Mouse (Mus musculus) forelimb bud, embryonic 11.5 days (tissue): ENCODE data around the gene Prps2.
"Not testable (repeated sequence)": the region's sequence is repeated elsewhere in the genome, so short reads cannot be mapped to it uniquely, and the experiment has no call there.

Experiments
- DNase-seq: peaks from one replicate; pipeline ENCODE4 v3.0.0-alpha.2; 2012; ENCODE audit warnings: low read depth, low spot score

The Prps2 gene

GRCm38 (mm10) chrX:167382047-167382853 is at the start of gene Prps2:
Gene Prps2, minus strand, starts transcription at chrX:167382749.
- peak; percentile 50 for DNase-seq

GRCm38 (mm10) chrX:167417654-167418053 is 35.1 kb upstream of the Prps2 start:
- DNase-seq, result no peak

GRCm38 (mm10) chrX:167394940-167395339 is 12.4 kb upstream of the Prps2 start:
- DNase-seq, result no peak

GRCm38 (mm10) chrX:167386647-167387046 is 4.1 kb upstream of the Prps2 start:
- DNase-seq, result no peak

GRCm38 (mm10) chrX:167382854-167383186 is 271 bp upstream of the Prps2 start:
- no peak for DNase-seq

- no peak for DNase-seq
Measured at GRCm38 (mm10) chrX:167381583-167382046, 934 bp downstream of the Prps2 start.

GRCm38 (mm10) chrX:167380073-167380472 is 2.5 kb downstream of the Prps2 start:
- no peak for DNase-seq

GRCm38 (mm10) chrX:167361231-167361630 is 21.3 kb downstream of the Prps2 start:
- not testable (repeated sequence) for DNase-seq

GRCm38 (mm10) chrX:167359704-167360103 is 22.8 kb downstream of the Prps2 start:
- DNase-seq, result no peak

GRCm38 (mm10) chrX:167357415-167357814 is 25.1 kb downstream of the Prps2 start:
- DNase-seq, result no peak

- no peak for DNase-seq
Measured at GRCm38 (mm10) chrX:167355965-167356364, 26.6 kb downstream of the Prps2 start.

- DNase-seq, result no peak
Measured at GRCm38 (mm10) chrX:167353617-167354016, 28.9 kb downstream of the Prps2 start.

- no peak for DNase-seq
Measured at GRCm38 (mm10) chrX:167346440-167346839, 36.1 kb downstream of the Prps2 start.

GRCm38 (mm10) chrX:167344356-167344755 is 38.2 kb downstream of the Prps2 start:
- no peak for DNase-seq

- no peak for DNase-seq
Measured at GRCm38 (mm10) chrX:167341811-167342210, 40.7 kb downstream of the Prps2 start.

- no peak for DNase-seq
Measured at GRCm38 (mm10) chrX:167340190-167340589, 42.4 kb downstream of the Prps2 start.

GRCm38 (mm10) chrX:167337990-167338389 is 44.6 kb downstream of the Prps2 start:
- DNase-seq, result no peak

GRCm38 (mm10) chrX:167334571-167334970 is 48.0 kb downstream of the Prps2 start:
- no peak for DNase-seq

- no peak for DNase-seq
Measured at GRCm38 (mm10) chrX:167332607-167333006, 49.9 kb downstream of the Prps2 start.

- DNase-seq, result no peak
Measured at GRCm38 (mm10) chrX:167330993-167331392, 51.6 kb downstream of the Prps2 start.

- no peak for DNase-seq
Measured at GRCm38 (mm10) chrX:167330399-167330798, 52.1 kb downstream of the Prps2 start, which contains the start of gene Tlr7. Gene Tlr7, minus strand, starts transcription at chrX:167330558.

GRCm38 (mm10) chrX:167329620-167330019 is 52.9 kb downstream of the Prps2 start:
- DNase-seq, result no peak

- no peak for DNase-seq
Measured at GRCm38 (mm10) chrX:167329098-167329497, 53.5 kb downstream of the Prps2 start.
